Mouse (Mus musculus) megakaryocyte, embryonic 14.5 days (primary cell): ENCODE data around the gene Aldh8a1.

Experiments used
- FLI1 ChIP-seq: IDR thresholded peaks from 2 replicates; pipeline ENCODE4 v1.6.1; 2012; ENCODE audit warnings: low read length, inconsistent platforms, mixed read lengths
- GATA1 ChIP-seq: IDR thresholded peaks from 3 replicates; pipeline ENCODE4 v1.6.1; 2012; ENCODE audit warnings: mixed read lengths, low read length, inconsistent platforms, borderline replicate concordance

DNA sequence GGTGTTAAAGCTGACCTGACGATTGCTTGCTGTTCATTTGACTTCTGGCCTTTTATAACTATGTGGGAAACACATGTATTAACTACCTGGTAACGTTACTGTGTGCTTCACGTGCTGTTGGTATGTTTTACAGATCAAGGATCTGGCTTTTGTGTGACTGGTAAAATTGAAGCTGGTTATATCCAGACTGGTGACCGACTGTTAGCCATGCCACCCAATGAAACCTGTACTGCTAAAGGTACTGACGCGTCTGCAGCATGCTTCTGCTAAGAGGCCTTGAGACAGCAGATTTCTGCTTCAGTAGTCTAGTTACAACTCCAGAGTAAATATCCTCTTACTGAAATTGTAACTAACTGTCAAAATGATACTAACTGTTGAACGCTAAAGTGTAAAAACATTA, 22.6 kb upstream of the Aldh8a1 start:
- no peak for TF ChIP-seq FLI1
- no peak for TF ChIP-seq GATA1
